Mouse (Mus musculus) brain, adult 10 weeks (tissue): ENCODE results near the gene Uimc1. TPM values are rescaled to one million over a fixed set of nuclear protein-coding genes. Genes with fewer than 3 reads are reported as not detected.

Experiments used
- polyA plus RNA-seq: library from polyadenylated mRNA; stranded (reverse); fragments of 350-450 nt; fragmentation: Illumina TruSeq; extraction: RNeasy Lipid Tissue Mini Kit (QIAGEN cat#74804); gene quantifications from one replicate; pipeline ENCODE4 v1.2.3, GENCODE M21; 2015; ENCODE audit warnings: low read depth, low replicate concordance

Gene Uimc1
- polyA plus RNA-seq: 16.7 TPM

GRCm38 (mm10) chr13:55099726-55100478 is at the start of gene Uimc1:
Gene Uimc1 (minus strand): TSS chr13:55100300.

GRCm38 (mm10) chr13:55133448-55133847 is 33.3 kb upstream of the Uimc1 start, which contains the start of gene Gm17617:
Gene Gm17617 (minus strand): TSS chr13:55133548.

DNA sequence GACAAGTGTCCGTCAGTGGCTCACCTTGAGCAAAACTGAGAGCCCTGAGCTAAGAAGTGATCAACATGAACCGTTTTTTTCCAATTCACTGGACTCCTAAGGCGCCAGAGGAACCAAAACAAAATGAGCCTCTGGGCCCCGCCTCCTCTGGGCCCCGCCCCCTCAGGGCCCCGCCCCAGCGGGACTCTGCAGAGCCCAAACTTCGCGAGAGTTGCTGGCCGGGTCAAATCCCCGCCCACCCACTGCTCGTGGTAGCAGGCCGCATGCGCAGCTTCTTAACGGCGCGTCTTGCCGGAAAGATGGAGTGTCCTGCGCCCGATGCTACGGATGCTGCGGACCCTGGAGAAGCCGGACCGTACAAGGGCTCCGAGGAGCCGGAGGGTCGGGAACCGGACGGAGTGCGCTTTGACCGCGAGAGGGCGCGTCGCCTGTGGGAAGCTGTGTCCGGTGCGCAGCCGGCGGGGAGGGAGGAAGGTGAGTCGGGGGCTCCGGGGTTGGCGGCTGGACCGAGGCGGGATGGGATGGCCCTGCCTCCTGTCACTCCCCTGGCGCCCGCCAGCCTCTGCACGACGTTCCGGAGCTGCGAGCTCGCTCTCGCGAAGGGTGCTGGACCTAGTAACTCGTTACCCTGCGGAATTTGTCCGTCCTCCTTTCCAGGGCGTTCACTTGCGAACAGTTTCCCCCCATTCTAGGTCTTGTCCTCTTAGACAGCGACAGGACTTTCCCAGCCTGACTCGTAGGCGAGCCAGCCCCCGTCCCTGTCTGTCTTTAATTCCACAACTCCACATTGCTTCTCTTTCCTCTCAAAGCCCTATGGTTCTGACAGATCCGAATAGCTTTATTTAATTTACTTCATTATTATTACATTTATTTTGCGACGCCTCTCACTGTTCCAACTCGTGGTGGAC is 5.2 kb upstream of the Uimc1 start, which contains the start of gene Zfp346:
TSS of gene Zfp346 (plus strand) at position 267 of the 908 bp plus-strand sequence.

DNA sequence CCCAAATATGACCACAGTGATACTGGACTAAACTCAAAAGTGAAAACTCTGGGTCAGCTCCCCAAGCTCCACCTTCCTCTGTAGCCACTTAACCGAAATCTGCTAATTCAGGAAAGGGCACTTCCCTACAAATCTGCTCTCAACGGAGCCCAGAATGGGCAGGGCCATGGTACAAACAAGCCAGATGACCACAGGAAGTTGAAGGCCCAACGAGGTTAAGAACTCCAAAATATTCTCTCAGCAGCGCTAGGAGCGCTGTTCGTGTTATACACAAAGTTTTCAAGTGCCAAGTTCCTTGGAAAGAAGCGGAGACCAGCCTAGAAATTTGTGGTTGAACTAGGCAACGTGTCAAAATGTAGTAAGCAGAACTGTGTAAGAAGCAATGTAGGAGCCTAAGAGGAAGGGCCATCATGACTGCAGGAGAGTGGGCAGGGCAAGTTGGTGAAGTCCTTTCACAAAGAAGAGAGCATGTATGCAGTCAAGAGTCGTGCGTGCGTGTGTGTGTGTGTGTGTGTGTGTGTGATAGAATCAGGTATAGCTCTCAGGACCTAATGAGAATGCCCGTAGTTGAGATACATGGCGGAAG is 78.8 kb downstream of the Uimc1 start, which contains the start of gene Hk3:
TSS of gene Hk3 (minus strand) at position 192 of the 586 bp plus-strand sequence.

Other genes with a start within 250 kb of the Uimc1 start
- gene Unc5a, start 150.9 kb downstream of the Uimc1 start, polyA plus RNA-seq: 46.2 TPM
- gene Hk3, start 78.9 kb downstream of the Uimc1 start, polyA plus RNA-seq: 1.3 TPM
- 33.8 TPM for gene Zfp346, start 5.0 kb upstream of the Uimc1 start, polyA plus RNA-seq
- not detected for gene Gm17617, start 33.2 kb upstream of the Uimc1 start, polyA plus RNA-seq
- 0.13 TPM for gene Fgfr4, start 52.3 kb upstream of the Uimc1 start, polyA plus RNA-seq
- 31.5 TPM for gene Nsd1, start 109.5 kb upstream of the Uimc1 start, polyA plus RNA-seq
- 144 TPM for gene Prelid1, start 220.2 kb upstream of the Uimc1 start, polyA plus RNA-seq
- 98.9 TPM for gene Rab24, start 221.6 kb upstream of the Uimc1 start, polyA plus RNA-seq
- gene Mxd3, start 229.5 kb upstream of the Uimc1 start, polyA plus RNA-seq: 1.7 TPM